Mouse (Mus musculus) heart, embryonic 14.5 days (tissue): ENCODE data around the gene Ftl1. TPM values are rescaled to one million over a fixed set of nuclear protein-coding genes. Genes with fewer than 3 reads are reported as not detected.
A peak's percentile ranks its signal among the peaks of the same experiment; 100 is the strongest.

Experiments
- ATAC-seq: fragments of 200-750 bp; cut with Nextera tagmentation; 2 replicates; pipeline ENCODE4 v1.8.0; 2017; ENCODE audit warnings: low read depth, moderate TSS enrichment; ENCODE audit not compliant: insufficient number of reproducible peaks, insufficient read depth, low FRiP score
- H3K27ac ChIP-seq, 2 experiments: fragments of 200-500 bp in 1 of 2; fragments of 300-500 bp in 1 of 2; sonication (generic) in 1 of 2; replicated peaks in 1 of 2; 2 replicates each; pipeline ENCODE4 v1.5.1; 2012 to 2014; ENCODE audit warnings: low read depth in 2 of 2, low read length in 2 of 2, control low read depth in 1 of 2, mild to moderate bottlenecking in 1 of 2, mixed read lengths in 1 of 2; ENCODE audit not compliant: control insufficient read depth in 1 of 2, insufficient read depth in 1 of 2
- H3K27me3 ChIP-seq: fragments of 300-500 bp; sonication (generic); 2 replicates; pipeline ENCODE4 v1.6.1; 2014; ENCODE audit warnings: mild to moderate bottlenecking, low read length, control low read depth; ENCODE audit not compliant: control insufficient read depth, insufficient read depth
- H3K36me3 ChIP-seq: fragments of 300-500 bp; sonication (generic); 2 replicates; pipeline ENCODE4 v1.6.1; 2014; ENCODE audit warnings: mild to moderate bottlenecking, control low read depth, low read length, mixed read lengths; ENCODE audit not compliant: control insufficient read depth, insufficient read depth
- H3K4me1 ChIP-seq, 2 experiments: fragments of 200-500 bp in 1 of 2; fragments of 300-500 bp in 1 of 2; sonication (generic) in 1 of 2; 2 replicates each; pipeline ENCODE4 v1.6.1; 2012 to 2014; ENCODE audit warnings: low read length in 2 of 2, control low read depth in 1 of 2, mixed read lengths in 1 of 2; ENCODE audit not compliant: control insufficient read depth in 2 of 2, insufficient read depth in 2 of 2
- H3K4me2 ChIP-seq: fragments of 300-500 bp; sonication (generic); 2 replicates; pipeline ENCODE4 v1.6.1; 2014; ENCODE audit warnings: mild to moderate bottlenecking, low read length
- H3K4me3 ChIP-seq, 2 experiments: fragments of 200-500 bp in 1 of 2; fragments of 300-500 bp in 1 of 2; sonication (generic) in 1 of 2; 2 replicates each; pipeline ENCODE4 v1.5.1; 2012 to 2014; ENCODE audit warnings: low read length in 2 of 2, mild to moderate bottlenecking in 2 of 2, control low read depth in 1 of 2, low read depth in 1 of 2, moderate library complexity in 1 of 2; ENCODE audit not compliant: control insufficient read depth in 1 of 2, insufficient read depth in 1 of 2
- H3K9ac ChIP-seq: fragments of 300-500 bp; sonication (generic); 2 replicates; pipeline ENCODE4 v1.6.1; 2014; ENCODE audit warnings: mild to moderate bottlenecking, low read length
- H3K9me3 ChIP-seq: fragments of 300-500 bp; sonication (generic); 2 replicates; pipeline ENCODE4 v1.6.1; 2016; ENCODE audit warnings: low read length, control low read depth; ENCODE audit not compliant: control insufficient read depth
- whole genome bisulfite sequencing: fragments of 180-500 bp; shearing (Covaris S2); extraction: QIAGEN DNeasy Blood & Tissue Kit; methylation state at CpG from one replicate; pipeline ENCODE4 v1.1.7; 2014; 5-methylcytosine and 5-hydroxymethylcytosine counted together
- polyA plus RNA-seq: library from polyadenylated mRNA; unstranded; fragments of >200 nt; fragmentation: Nextera tagmentation; extraction: Ambion mirVana; gene quantifications from 2 replicates; pipeline ENCODE4 v1.2.1, GENCODE M21; 2014

The Ftl1 gene
- polyA plus RNA-seq, 1 experiment from 2014 or later: 3,606 TPM

DNA sequence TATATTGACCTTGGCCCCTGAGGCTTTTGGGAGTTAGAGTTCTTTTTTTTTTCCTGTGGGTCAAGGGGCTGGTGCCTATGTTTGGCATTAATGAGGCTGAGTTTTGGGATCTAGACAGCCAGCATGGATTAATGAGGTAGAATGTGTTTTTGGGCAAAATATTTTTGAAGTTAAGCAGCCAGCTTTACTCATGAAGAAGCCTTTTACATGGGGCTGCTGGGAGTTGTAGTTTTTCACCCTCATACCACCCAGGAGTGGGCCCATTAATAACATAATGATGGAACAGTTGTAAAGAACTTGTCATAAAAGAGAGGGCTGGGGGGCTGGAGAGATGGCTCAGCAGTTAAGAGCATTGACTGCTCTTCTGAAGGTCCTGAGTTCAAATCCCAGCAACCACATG is 13.1 kb downstream of the Ftl1 start:
- H3K4me1 ChIP-seq: no peaks in the 10 kb centered on the region
- no peak for ATAC-seq
- H3K36me3 ChIP-seq: peaks cover 77% of the 10 kb centered on the region
- no peak overlapping the region for H3K9ac ChIP-seq
- no peak overlapping the region for H3K4me3 ChIP-seq
- no peak overlapping the region for H3K4me2 ChIP-seq
- no peaks in the 10 kb centered on the region for H3K9me3 ChIP-seq
- no peaks in the 10 kb centered on the region for H3K27me3 ChIP-seq
- H3K27ac ChIP-seq: no peak overlapping the region

DNA sequence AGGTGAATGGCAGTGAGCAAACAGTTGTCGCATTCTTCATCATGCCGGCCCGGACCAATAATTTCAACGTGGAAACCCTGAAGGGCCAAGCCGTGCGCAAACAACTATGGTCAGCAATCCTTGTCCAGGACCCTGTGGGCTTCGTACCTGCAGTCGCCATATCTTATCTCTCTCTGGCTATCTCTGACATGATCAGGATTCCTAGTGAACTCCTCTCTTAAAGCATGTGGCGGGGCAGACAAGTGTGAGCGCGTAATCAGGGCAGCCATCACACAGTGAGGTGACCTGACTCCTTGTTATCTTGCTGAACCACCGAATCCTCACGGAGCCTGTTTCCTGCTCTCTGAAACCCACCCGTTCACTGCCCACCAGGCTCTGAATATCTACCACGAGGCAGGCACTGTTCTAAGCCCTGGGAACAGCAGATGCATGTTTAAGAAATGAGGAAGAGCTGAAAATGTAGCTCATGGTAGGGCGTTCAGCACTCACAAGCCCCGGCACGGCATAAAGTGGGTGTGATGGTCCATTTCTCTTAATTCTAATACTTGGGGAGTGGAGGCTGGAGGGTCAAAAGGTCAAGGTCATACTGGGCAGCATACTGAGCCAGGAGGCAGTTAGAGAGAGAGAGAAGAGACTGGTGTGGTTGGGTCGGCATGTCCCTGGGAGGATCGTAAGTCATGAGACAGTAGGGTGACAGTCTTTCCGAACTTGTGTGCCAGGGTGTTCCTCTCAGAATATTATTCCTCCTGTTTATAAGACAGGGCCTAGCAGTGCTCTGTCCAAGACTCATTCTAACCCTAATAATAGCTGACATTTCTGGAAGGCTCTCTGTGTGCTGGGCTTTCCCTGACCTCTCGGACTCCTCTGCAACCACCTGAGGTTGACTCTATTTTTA is 15.9 kb downstream of the Ftl1 start:
- Histone ChIP-seq H3K4me1 (no peaks in the 10 kb centered on the region), H3K4me3 (no peak overlapping the region), H3K9me3 (no peaks in the 10 kb centered on the region), H3K9ac (no peak overlapping the region), H3K4me2 (no peak overlapping the region), H3K27ac (no peak overlapping the region), H3K27me3 (no peaks in the 10 kb centered on the region), H3K36me3 (peaks cover 87% of the 10 kb centered on the region)
- no peak for ATAC-seq
- 73% methylated on average over 22 of the region's 22 CpGs for WGBS

DNA sequence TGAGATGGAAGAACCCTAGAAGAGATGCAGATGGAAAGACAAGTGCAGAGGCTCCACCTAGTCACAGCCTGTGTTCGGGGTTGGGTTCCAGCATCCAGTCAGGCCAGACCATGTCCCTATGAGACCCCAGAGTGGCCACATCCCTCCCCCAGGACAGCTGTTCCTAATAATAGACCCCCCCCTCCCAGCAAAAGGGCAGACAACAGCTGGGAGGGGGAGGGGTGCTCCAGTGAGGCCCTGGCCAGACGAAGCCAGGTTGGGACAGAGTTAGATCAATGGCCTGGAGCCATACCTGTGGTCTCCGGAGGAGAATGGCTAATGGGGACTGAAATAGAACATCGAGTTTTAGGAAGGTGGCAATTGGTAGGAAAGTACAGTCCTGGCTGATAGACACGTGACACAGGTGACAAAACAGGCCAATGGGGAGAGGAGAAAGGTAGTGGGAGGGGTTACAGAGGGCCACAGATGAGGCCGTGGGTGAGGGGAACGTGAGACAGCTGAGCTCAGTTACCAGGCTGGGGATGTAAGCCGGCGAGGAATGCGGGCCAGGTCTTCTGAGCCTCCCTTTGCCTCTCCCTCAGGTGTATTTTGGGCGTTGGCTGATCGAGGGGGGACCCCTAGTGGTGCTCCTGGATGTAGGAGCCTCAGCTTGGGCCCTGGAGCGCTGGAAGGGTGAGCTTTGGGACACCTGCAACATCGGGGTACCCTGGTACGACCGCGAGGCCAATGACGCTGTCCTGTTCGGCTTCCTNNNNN is 22.0 kb downstream of the Ftl1 start, which contains the start of gene Ruvbl2:
Gene Ruvbl2 (minus strand): TSS at position 576 of the 756 bp plus-strand sequence.
- Histone ChIP-seq H3K9ac (peak within 1 kb of the TSS; percentile 16; the same call in 1 of the 2 replicates), H3K27ac (no peak within 1 kb of the TSS), H3K4me1 (peaks cover 19 to 37% of the 10 kb centered on the region in 2 experiments), H3K27me3 (no peaks in the 10 kb centered on the region), H3K4me3 (no peak within 1 kb of the TSS), H3K4me2 (peak within 1 kb of the TSS; percentile 65), H3K36me3 (peaks cover 47% of the 10 kb centered on the region), H3K9me3 (no peaks in the 10 kb centered on the region)
- no peak for ATAC-seq
- 28% methylated on average over 19 of the region's 19 CpGs for WGBS

DNA sequence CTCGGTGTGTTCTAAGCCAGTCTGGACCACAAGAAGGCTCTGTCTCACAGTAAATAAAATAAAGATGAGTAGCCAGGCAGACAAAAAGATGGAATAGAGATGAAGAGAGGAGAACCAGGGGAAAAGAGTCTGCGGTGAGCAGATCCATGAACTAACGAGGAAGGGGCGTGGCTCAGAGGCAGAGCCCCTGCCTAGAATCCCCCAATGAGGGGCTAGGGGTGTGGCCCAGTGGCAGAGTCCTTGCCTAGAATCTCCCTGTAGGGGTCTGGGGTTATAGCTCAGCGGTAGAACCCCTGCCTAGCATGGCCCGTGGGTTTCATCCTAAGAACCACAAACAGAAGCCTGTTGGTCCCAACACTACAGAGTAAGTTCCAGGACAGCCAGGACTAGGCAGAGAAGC is 22.6 kb downstream of the Ftl1 start:
- ATAC-seq: no peak
- peaks cover 41% of the 10 kb centered on the region for H3K36me3 ChIP-seq
- H3K4me3 ChIP-seq: no peak overlapping the region
- peak overlapping the region; percentile 9; the same call in 1 of the 2 replicates for H3K9ac ChIP-seq
- H3K27ac ChIP-seq: no peak overlapping the region
- peak overlapping the region; percentile 65 for H3K4me2 ChIP-seq
- no peaks in the 10 kb centered on the region for H3K27me3 ChIP-seq
- no peaks in the 10 kb centered on the region for H3K9me3 ChIP-seq
- WGBS: 49% methylated on average over 6 of the region's 6 CpGs
- H3K4me1 ChIP-seq: peaks cover 19 to 37% of the 10 kb centered on the region in 2 experiments

DNA sequence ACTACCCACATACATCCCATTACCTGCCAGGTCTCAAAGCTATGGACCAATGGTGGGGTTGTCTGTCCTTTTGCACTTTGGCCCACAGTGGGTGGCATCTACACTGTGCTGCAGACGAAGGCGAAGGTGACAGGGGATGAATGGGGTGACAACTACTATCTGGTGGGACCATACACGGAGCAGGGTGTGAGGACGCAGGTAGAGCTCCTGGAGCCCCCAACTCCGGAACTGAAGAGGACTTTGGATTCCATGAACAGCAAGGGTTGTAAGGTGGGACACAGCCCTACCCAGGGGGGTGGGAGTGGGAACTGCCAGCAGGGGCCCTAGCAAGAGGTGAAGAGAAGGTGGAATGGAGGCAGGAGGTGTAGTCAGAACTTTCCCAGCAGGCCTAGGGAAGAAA is 23.2 kb downstream of the Ftl1 start:
- peaks cover 40% of the 10 kb centered on the region for H3K36me3 ChIP-seq
- H3K27me3 ChIP-seq: no peaks in the 10 kb centered on the region
- WGBS: 82% methylated on average over 5 of the region's 5 CpGs
- no peaks in the 10 kb centered on the region for H3K9me3 ChIP-seq
- peak overlapping the region; percentile 90 for H3K9ac ChIP-seq
- H3K27ac ChIP-seq: no peak overlapping the region
- ATAC-seq: no peak
- H3K4me1 ChIP-seq: peaks cover 19 to 37% of the 10 kb centered on the region in 2 experiments
- no peak overlapping the region for H3K4me3 ChIP-seq
- peak overlapping the region; percentile 65 for H3K4me2 ChIP-seq

DNA sequence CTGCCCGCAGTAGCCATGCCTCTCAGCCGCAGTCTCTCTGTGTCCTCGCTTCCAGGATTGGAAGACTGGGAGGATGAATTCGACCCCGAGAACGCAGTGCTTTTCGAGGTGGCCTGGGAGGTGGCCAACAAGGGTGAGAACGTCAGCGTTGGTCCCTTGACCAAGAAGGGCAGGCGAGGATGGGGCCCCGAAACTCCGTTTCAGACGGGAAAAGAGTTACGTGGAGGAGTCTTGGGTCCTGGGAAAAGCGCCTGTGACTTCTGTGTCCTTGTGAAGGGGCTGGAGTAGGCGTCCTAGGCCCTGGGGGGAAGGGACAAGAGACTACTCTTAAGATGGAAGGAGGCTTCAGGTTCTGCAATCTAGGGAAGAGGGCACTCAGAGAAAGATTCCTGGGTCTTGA is 24.6 kb downstream of the Ftl1 start:
- Histone ChIP-seq H3K27ac (peak overlapping the region; percentile 85 to 90), H3K9me3 (no peaks in the 10 kb centered on the region), H3K4me3 (peak overlapping the region; percentile 69 to 83), H3K36me3 (peaks cover 40% of the 10 kb centered on the region), H3K4me1 (peaks cover 19 to 37% of the 10 kb centered on the region in 2 experiments), H3K9ac (peak overlapping the region; percentile 90), H3K4me2 (peak overlapping the region; percentile 65), H3K27me3 (no peaks in the 10 kb centered on the region)
- no peak for ATAC-seq
- under 1% methylated on average over 16 of the region's 16 CpGs for whole genome bisulfite sequencing

DNA sequence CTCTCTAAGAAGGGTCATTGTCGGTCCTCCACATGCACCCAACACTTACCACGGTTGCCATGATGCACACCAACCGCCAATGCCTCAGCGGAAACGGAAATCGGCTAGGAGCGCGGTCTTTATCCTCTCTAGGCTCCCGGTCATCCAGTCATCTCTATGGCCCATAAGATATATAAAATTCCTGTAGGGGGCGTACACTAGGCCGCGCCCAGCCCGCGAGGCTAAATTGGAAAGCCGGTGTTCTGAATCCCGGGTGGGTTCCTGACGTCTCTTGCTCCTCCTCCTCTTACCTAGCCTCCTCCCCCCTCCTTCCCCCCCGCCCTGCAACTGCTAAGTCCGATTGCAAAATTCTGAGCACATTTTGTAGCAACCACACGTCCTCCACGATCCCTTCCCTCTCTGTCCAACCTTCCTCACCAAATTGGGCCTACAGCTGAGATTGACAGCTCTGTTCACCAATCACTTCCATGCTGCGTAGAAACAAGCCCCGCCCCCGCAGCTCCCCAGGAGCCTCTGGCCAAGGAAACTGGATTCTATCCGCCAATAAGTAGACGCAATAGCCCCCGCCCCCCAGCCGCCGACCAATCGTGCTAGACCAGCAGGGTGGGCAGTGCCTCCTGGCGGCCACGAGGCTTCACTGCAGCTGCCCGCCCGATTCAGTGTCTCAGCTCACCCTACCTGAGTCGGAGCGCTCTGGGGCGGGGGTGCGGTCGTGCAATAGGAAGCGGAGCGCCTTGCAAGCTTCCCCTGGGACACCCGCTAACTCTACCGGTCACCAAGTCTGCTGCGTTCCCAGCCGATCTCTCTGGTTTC is 25.3 kb downstream of the Ftl1 start, which contains the start of gene Gys1:
Gene Gys1 (plus strand): TSS at position 642 of the 813 bp plus-strand sequence.
- WGBS: under 1% methylated on average over 45 of the region's 45 CpGs
- peak within 1 kb of the TSS; percentile 90 to 91 for H3K27ac ChIP-seq
- peaks cover 19 to 37% of the 10 kb centered on the region in 2 experiments for H3K4me1 ChIP-seq
- H3K9ac ChIP-seq: peak within 1 kb of the TSS; percentile 90
- H3K9me3 ChIP-seq: no peaks in the 10 kb centered on the region
- peak within 1 kb of the TSS; percentile 72 to 83 for H3K4me3 ChIP-seq
- peaks cover 40% of the 10 kb centered on the region for H3K36me3 ChIP-seq
- H3K27me3 ChIP-seq: no peaks in the 10 kb centered on the region
- H3K4me2 ChIP-seq: peak within 1 kb of the TSS; percentile 78
- peak; percentile 94 for ATAC-seq
